ENCODE assay signal across 8 mouse cellular contexts in genomic region chr1:166047505-166048170, GRCm38 (mm10). TPM values are rescaled to one million over a fixed set of nuclear protein-coding genes. Genes with fewer than 3 reads are reported as not detected.
DNase-seq lines count a peak whose midpoint lies in the region; ATAC-seq and TF ChIP-seq lines count a peak whose summit lies in the region.

No protein-coding gene starts in this region.

- peaks cover 35% of the 10 kb centered on the region for H3K4me1 ChIP-seq in heart, embryonic 12.5 days (replicated peaks)
- H3K4me1 ChIP-seq in liver, embryonic 12.5 days = peaks cover 27% of the 10 kb centered on the region
- peaks cover 18% of the 10 kb centered on the region for H3K4me1 ChIP-seq in neural tube, embryonic 11.5 days (ENCODE audit: control insufficient read depth, insufficient read depth, low read length)

- no peak overlapping the region for H3K27ac ChIP-seq in layer of hippocampus, adult 2 months
- no peak overlapping the region for H3K27ac ChIP-seq in heart, embryonic 12.5 days (ENCODE audit: poor library complexity, severe bottlenecking)
- no peak overlapping the region for H3K27ac ChIP-seq in liver, embryonic 12.5 days
- no peak overlapping the region for H3K27ac ChIP-seq in neural tube, embryonic 11.5 days (ENCODE audit: low read depth, low read length)

- DNase-seq in layer of hippocampus, adult 2 months (ENCODE audit: low spot score in 2 of 2) = no peak
- DNase-seq in layer of hippocampus, adult 9-10 months (ENCODE audit: low spot score) = no peak
- DNase-seq in neural tube, embryonic 11.5 days (ENCODE audit: low spot score) = peak; percentile 31
- DNase-seq in frontal cortex, postnatal 10 days (ENCODE audit: low spot score in 2 of 2) = no peak
- DNase-seq in right cerebral cortex, postnatal 25 days = no peak

- peaks cover 11% of the 10 kb centered on the region; the same call in 1 of the 2 replicates for H3K27me3 ChIP-seq in heart, embryonic 12.5 days (replicated peaks)
- peaks cover 67% of the 10 kb centered on the region for H3K27me3 ChIP-seq in liver, embryonic 12.5 days (replicated peaks)
- no peaks in the 10 kb centered on the region for H3K27me3 ChIP-seq in neural tube, embryonic 11.5 days (ENCODE audit: control insufficient read depth, insufficient read depth, low read length)

- H3K4me2 ChIP-seq in heart, embryonic 12.5 days = peak overlapping the region; percentile 98
- peak overlapping the region; percentile 68 for H3K4me2 ChIP-seq in liver, embryonic 12.5 days
- peak overlapping the region; percentile 51 for H3K4me2 ChIP-seq in neural tube, embryonic 11.5 days (ENCODE audit: low read depth)

- ATAC-seq in activated CD4-positive, CD25-positive, alpha-beta regulatory T cell, adult 4 months = peak; percentile 33
- peak; percentile 37; the same call in 1 of the 2 replicates for ATAC-seq in heart, embryonic 12.5 days (ENCODE audit: insufficient number of reproducible peaks, low FRiP score)
- ATAC-seq in liver, embryonic 12.5 days = no peak
- ATAC-seq in neural tube, embryonic 11.5 days (ENCODE audit: insufficient read depth, low FRiP score, low TSS enrichment) = no peak

- H3K4me3 ChIP-seq in layer of hippocampus, adult 2 months = peak overlapping the region; percentile 58
- H3K4me3 ChIP-seq in heart, embryonic 12.5 days = peak overlapping the region; percentile 54
- H3K4me3 ChIP-seq in liver, embryonic 12.5 days = peak overlapping the region; percentile 45
- H3K4me3 ChIP-seq in neural tube, embryonic 11.5 days (ENCODE audit: low read depth, low read length) = peak overlapping the region; percentile 28

- TF ChIP-seq CTCF in layer of hippocampus, adult 2 months (conservative IDR thresholded peaks at IDR 0.05) = no peak

- 5% methylated on average over 25 of the region's 25 CpGs for WGBS in heart, embryonic 12.5 days
- WGBS in liver, embryonic 12.5 days (ENCODE audit: insufficient replicate concordance) = 6% methylated on average over 25 of the region's 25 CpGs
- WGBS in neural tube, embryonic 11.5 days = 4% methylated on average over 25 of the region's 25 CpGs

- no peaks in the 10 kb centered on the region for H3K9me3 ChIP-seq in heart, embryonic 12.5 days (replicated peaks)
- no peaks in the 10 kb centered on the region for H3K9me3 ChIP-seq in liver, embryonic 12.5 days (replicated peaks)
- no peaks in the 10 kb centered on the region for H3K9me3 ChIP-seq in neural tube, embryonic 11.5 days (ENCODE audit: control insufficient read depth, low read length)

- peak overlapping the region; percentile 69 for H3K9ac ChIP-seq in heart, embryonic 12.5 days
- no peak overlapping the region for H3K9ac ChIP-seq in liver, embryonic 12.5 days
- no peak overlapping the region for H3K9ac ChIP-seq in neural tube, embryonic 11.5 days (ENCODE audit: low read length)

- H3K36me3 ChIP-seq in heart, embryonic 12.5 days = no peaks in the 10 kb centered on the region
- no peaks in the 10 kb centered on the region for H3K36me3 ChIP-seq in liver, embryonic 12.5 days
- H3K36me3 ChIP-seq in neural tube, embryonic 11.5 days (ENCODE audit: control insufficient read depth, insufficient read depth, low read length) = no peaks in the 10 kb centered on the region

RNA-seq across cellular contexts. Expression of gene Pou2f1, which starts 45.2 kb away (rescaled TPM):
- 10 to 100 TPM; 15.2 to 22.4 TPM for total RNA-seq in layer of hippocampus, adult 2 months (2021)
- 10 to 100 TPM; 34.8 to 36.9 TPM for polyA plus RNA-seq in activated CD4-positive, CD25-positive, alpha-beta regulatory T cell, adult 4 months (2017; shearing (Covaris generic))
- 11.9 and 12.8 TPM in 2 replicates for polyA plus RNA-seq in heart, embryonic 12.5 days (2016; fragmentation: Nextera tagmentation; extraction: Ambion mirVana)
- polyA plus RNA-seq in liver, embryonic 12.5 days (2016; fragmentation: Nextera tagmentation; extraction: Ambion mirVana) = 4.9 and 5.8 TPM in 2 replicates
- polyA plus RNA-seq in neural tube, embryonic 11.5 days (2014; fragmentation: Nextera tagmentation; extraction: Ambion mirVana) = 27.0 and 27.5 TPM in 2 replicates

Comparison
In these comparisons a context has a peak if more than half of its experiments do, and no peak if none do; other contexts are left out.
1. ATAC-seq: peak in activated CD4-positive, CD25-positive, alpha-beta regulatory T cell, adult 4 months (single experiment) and heart, embryonic 12.5 days (single experiment); none in liver, embryonic 12.5 days (single experiment) and neural tube, embryonic 11.5 days (single experiment).
2. Peak in every context shown above with its lines, with median percentiles within 50 percentile points of each other: H3K4me3 ChIP-seq and H3K4me2 ChIP-seq.